Mouse (Mus musculus) thymus, adult 2 months (tissue): ENCODE results near the gene Foxr1.

Experiments used
- CTCF ChIP-seq: fragments of 200-500 bp; IDR thresholded peaks from 2 replicates; pipeline ENCODE4 v1.5.1; 2012; ENCODE audit warnings: mild to moderate bottlenecking, control low read depth, low read length, moderate library complexity, borderline replicate concordance; ENCODE audit not compliant: control insufficient read depth, poor library complexity, insufficient read depth; ENCODE audit errors: extremely low read depth
- POLR2A ChIP-seq: fragments of 200-500 bp; IDR thresholded peaks from 2 replicates; pipeline ENCODE4 v1.6.1; 2012; ENCODE audit warnings: mild to moderate bottlenecking, low read length, control low read depth, moderate library complexity; ENCODE audit not compliant: control insufficient read depth, poor library complexity, insufficient read depth; ENCODE audit errors: extremely low read depth

DNA sequence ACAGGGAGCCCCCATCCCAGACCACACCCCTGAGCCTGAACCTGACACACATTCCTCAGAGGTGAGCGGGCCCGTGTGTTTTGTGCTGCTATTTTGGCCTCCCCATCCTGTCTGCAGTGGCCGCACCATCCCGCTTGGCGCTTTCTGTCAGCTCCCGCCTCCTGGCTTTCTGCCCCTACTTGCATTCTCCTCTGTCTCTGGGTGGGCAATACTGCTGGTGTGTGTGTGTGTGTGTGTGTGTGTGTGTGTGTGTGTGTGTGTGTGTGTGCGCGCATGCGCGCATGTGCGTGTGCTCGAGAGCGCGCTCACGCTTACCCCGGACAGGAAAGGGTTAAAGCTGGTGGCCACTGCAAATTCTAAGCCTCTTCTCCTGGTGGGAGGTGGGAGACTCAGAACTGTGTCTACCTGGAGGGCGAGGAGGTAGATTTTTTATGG is 48.7 kb upstream of the Foxr1 start:
- no peak for TF ChIP-seq CTCF
- TF ChIP-seq POLR2A = no peak
